Mouse (Mus musculus): ENCODE measurements around the gene Ube2e1. TPM values are rescaled to one million over a fixed set of nuclear protein-coding genes. Genes with fewer than 3 reads are reported as not detected.

Ube2e1 gene
- polyA plus RNA-seq, 1 experiment from 2014 or later = 77.0 TPM

DNA sequence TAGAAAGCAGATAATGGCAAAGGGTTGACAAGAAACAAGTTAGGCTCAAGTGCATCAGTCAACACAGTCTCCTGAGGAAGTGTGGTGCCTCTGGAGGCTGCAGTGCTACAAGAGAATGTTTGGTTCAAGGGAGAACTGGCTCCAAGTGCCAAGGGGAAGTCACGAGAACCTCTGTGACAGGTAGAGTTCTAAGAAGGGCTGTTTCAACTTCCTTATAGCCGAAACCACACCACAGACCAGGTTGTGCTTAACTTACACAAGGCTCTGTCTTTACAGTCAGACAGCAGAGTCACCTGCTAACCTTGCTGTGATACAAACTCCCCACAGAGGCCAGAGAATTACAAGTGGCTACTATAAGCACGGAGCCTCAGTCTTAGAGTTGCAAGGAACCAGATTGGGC is 30.1 kb downstream of the Ube2e1 start:
- Histone ChIP-seq H3K36me3 (ENCODE audit: control insufficient read depth, insufficient read depth, low read length) (no peaks in the 10 kb centered on the region), H3K4me1 (ENCODE audit: control insufficient read depth, insufficient read depth, low read length) (no peaks in the 10 kb centered on the region), H3K9ac (replicated peaks; ENCODE audit: low read depth, low read length) (no peak overlapping the region), H3K4me3 (ENCODE audit: low read depth, low read length) (no peak overlapping the region), H3K27me3 (ENCODE audit: control insufficient read depth, insufficient read depth, low read length) (no peaks in the 10 kb centered on the region), H3K9me3 (ENCODE audit: control insufficient read depth, low read length) (no peaks in the 10 kb centered on the region), H3K4me2 (ENCODE audit: low read depth, low read length) (no peak overlapping the region), H3K27ac (ENCODE audit: low read depth, low read length) (no peak overlapping the region)
- ATAC-seq (ENCODE audit: low read depth) = no peak
- WGBS = 86% methylated on average over 3 of the region's 3 CpGs

GRCm38 (mm10) chr14:18300676-18301075 is 31.0 kb downstream of the Ube2e1 start:
- no peak for ATAC-seq (ENCODE audit: low read depth)
- Histone ChIP-seq H3K36me3 (ENCODE audit: control insufficient read depth, insufficient read depth, low read length) (no peaks in the 10 kb centered on the region), H3K9ac (replicated peaks; ENCODE audit: low read depth, low read length) (no peak overlapping the region), H3K4me3 (ENCODE audit: low read depth, low read length) (no peak overlapping the region), H3K27me3 (ENCODE audit: control insufficient read depth, insufficient read depth, low read length) (no peaks in the 10 kb centered on the region), H3K27ac (ENCODE audit: low read depth, low read length) (no peak overlapping the region), H3K4me2 (ENCODE audit: low read depth, low read length) (no peak overlapping the region), H3K9me3 (ENCODE audit: control insufficient read depth, low read length) (no peaks in the 10 kb centered on the region), H3K4me1 (ENCODE audit: control insufficient read depth, insufficient read depth, low read length) (no peaks in the 10 kb centered on the region)
- WGBS = 95% methylated on average over 2 of the region's 2 CpGs

GRCm38 (mm10) chr14:18298874-18299273 is 32.8 kb downstream of the Ube2e1 start:
- Histone ChIP-seq H3K9me3 (ENCODE audit: control insufficient read depth, low read length) (no peaks in the 10 kb centered on the region), H3K27me3 (ENCODE audit: control insufficient read depth, insufficient read depth, low read length) (no peaks in the 10 kb centered on the region), H3K9ac (replicated peaks; ENCODE audit: low read depth, low read length) (no peak overlapping the region), H3K36me3 (ENCODE audit: control insufficient read depth, insufficient read depth, low read length) (no peaks in the 10 kb centered on the region), H3K4me1 (ENCODE audit: control insufficient read depth, insufficient read depth, low read length) (no peaks in the 10 kb centered on the region), H3K27ac (ENCODE audit: low read depth, low read length) (no peak overlapping the region), H3K4me2 (ENCODE audit: low read depth, low read length) (no peak overlapping the region), H3K4me3 (ENCODE audit: low read depth, low read length) (no peak overlapping the region)
- WGBS = 93% methylated on average over 2 of the region's 2 CpGs
- no peak for ATAC-seq (ENCODE audit: low read depth)

GRCm38 (mm10) chr14:18297441-18297840 is 34.2 kb downstream of the Ube2e1 start:
- WGBS = 91% methylated on average over 2 of the region's 2 CpGs
- no peaks in the 10 kb centered on the region for H3K36me3 ChIP-seq (ENCODE audit: control insufficient read depth, insufficient read depth, low read length)
- no peak overlapping the region for H3K27ac ChIP-seq (ENCODE audit: low read depth, low read length)
- no peak overlapping the region for H3K9ac ChIP-seq (replicated peaks; ENCODE audit: low read depth, low read length)
- H3K27me3 ChIP-seq (ENCODE audit: control insufficient read depth, insufficient read depth, low read length) = no peaks in the 10 kb centered on the region
- H3K4me1 ChIP-seq (ENCODE audit: control insufficient read depth, insufficient read depth, low read length) = no peaks in the 10 kb centered on the region
- no peak for ATAC-seq (ENCODE audit: low read depth)
- H3K4me3 ChIP-seq (ENCODE audit: low read depth, low read length) = no peak overlapping the region
- no peak overlapping the region for H3K4me2 ChIP-seq (ENCODE audit: low read depth, low read length)
- H3K9me3 ChIP-seq (ENCODE audit: control insufficient read depth, low read length) = no peaks in the 10 kb centered on the region

GRCm38 (mm10) chr14:18292578-18292977 is 39.1 kb downstream of the Ube2e1 start:
- no peak for ATAC-seq (ENCODE audit: low read depth)
- H3K4me2 ChIP-seq (ENCODE audit: low read depth, low read length) = no peak overlapping the region
- H3K4me1 ChIP-seq (ENCODE audit: control insufficient read depth, insufficient read depth, low read length) = no peaks in the 10 kb centered on the region
- no peak overlapping the region for H3K4me3 ChIP-seq (ENCODE audit: low read depth, low read length)
- 80% methylated on average over 3 of the region's 3 CpGs for WGBS
- no peaks in the 10 kb centered on the region for H3K36me3 ChIP-seq (ENCODE audit: control insufficient read depth, insufficient read depth, low read length)
- no peaks in the 10 kb centered on the region for H3K9me3 ChIP-seq (ENCODE audit: control insufficient read depth, low read length)
- no peaks in the 10 kb centered on the region for H3K27me3 ChIP-seq (ENCODE audit: control insufficient read depth, insufficient read depth, low read length)
- no peak overlapping the region for H3K27ac ChIP-seq (ENCODE audit: low read depth, low read length)
- no peak overlapping the region for H3K9ac ChIP-seq (replicated peaks; ENCODE audit: low read depth, low read length)

GRCm38 (mm10) chr14:18292111-18292510 is 39.5 kb downstream of the Ube2e1 start:
- Histone ChIP-seq H3K4me3 (ENCODE audit: low read depth, low read length) (no peak overlapping the region), H3K4me1 (ENCODE audit: control insufficient read depth, insufficient read depth, low read length) (no peaks in the 10 kb centered on the region), H3K9ac (replicated peaks; ENCODE audit: low read depth, low read length) (no peak overlapping the region), H3K36me3 (ENCODE audit: control insufficient read depth, insufficient read depth, low read length) (no peaks in the 10 kb centered on the region), H3K27ac (ENCODE audit: low read depth, low read length) (no peak overlapping the region), H3K27me3 (ENCODE audit: control insufficient read depth, insufficient read depth, low read length) (no peaks in the 10 kb centered on the region), H3K4me2 (ENCODE audit: low read depth, low read length) (no peak overlapping the region), H3K9me3 (ENCODE audit: control insufficient read depth, low read length) (no peaks in the 10 kb centered on the region)
- no peak for ATAC-seq (ENCODE audit: low read depth)
- 92% methylated on average over 3 of the region's 3 CpGs for WGBS

- ATAC-seq (ENCODE audit: low read depth) = no peak
- Histone ChIP-seq H3K9me3 (ENCODE audit: control insufficient read depth, low read length) (no peaks in the 10 kb centered on the region), H3K27me3 (ENCODE audit: control insufficient read depth, insufficient read depth, low read length) (no peaks in the 10 kb centered on the region), H3K4me3 (ENCODE audit: low read depth, low read length) (no peak overlapping the region), H3K4me2 (ENCODE audit: low read depth, low read length) (no peak overlapping the region), H3K36me3 (ENCODE audit: control insufficient read depth, insufficient read depth, low read length) (peaks cover 6% of the 10 kb centered on the region), H3K9ac (replicated peaks; ENCODE audit: low read depth, low read length) (no peak overlapping the region), H3K27ac (ENCODE audit: low read depth, low read length) (no peak overlapping the region), H3K4me1 (ENCODE audit: control insufficient read depth, insufficient read depth, low read length) (no peaks in the 10 kb centered on the region)
- WGBS = 87% methylated on average over 2 of the region's 2 CpGs
Measured at GRCm38 (mm10) chr14:18287391-18287790, 44.3 kb downstream of the Ube2e1 start.

DNA sequence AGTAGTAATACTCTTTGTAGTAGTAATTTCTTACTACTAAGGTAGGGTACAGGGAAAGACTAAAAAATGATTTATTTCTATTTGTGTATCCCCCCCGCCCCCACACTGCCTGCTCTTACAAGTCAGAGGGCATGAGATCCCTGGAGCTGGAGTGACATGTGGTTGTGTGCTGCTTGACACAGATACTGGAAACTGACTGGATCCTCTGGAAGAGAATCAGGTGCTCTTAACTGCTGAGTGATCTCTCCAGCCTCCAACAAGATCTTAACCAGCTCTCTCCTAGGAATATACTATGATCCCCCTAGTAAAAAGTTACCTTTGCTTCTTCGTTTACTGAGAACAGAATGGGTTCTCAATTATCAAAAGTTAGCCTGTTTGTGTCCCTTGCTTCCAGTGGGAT is 45.2 kb downstream of the Ube2e1 start:
- Histone ChIP-seq H3K36me3 (ENCODE audit: control insufficient read depth, insufficient read depth, low read length) (peaks cover 6% of the 10 kb centered on the region), H3K27me3 (ENCODE audit: control insufficient read depth, insufficient read depth, low read length) (no peaks in the 10 kb centered on the region), H3K4me1 (ENCODE audit: control insufficient read depth, insufficient read depth, low read length) (no peaks in the 10 kb centered on the region), H3K4me3 (ENCODE audit: low read depth, low read length) (no peak overlapping the region), H3K9me3 (ENCODE audit: control insufficient read depth, low read length) (no peaks in the 10 kb centered on the region), H3K27ac (ENCODE audit: low read depth, low read length) (no peak overlapping the region), H3K4me2 (ENCODE audit: low read depth, low read length) (no peak overlapping the region), H3K9ac (replicated peaks; ENCODE audit: low read depth, low read length) (no peak overlapping the region)
- WGBS = 93% methylated on average over 2 of the region's 2 CpGs
- no peak for ATAC-seq (ENCODE audit: low read depth)

GRCm38 (mm10) chr14:18285476-18285875 is 46.2 kb downstream of the Ube2e1 start:
- Histone ChIP-seq H3K4me2 (ENCODE audit: low read depth, low read length) (no peak overlapping the region), H3K36me3 (ENCODE audit: control insufficient read depth, insufficient read depth, low read length) (peaks cover 6% of the 10 kb centered on the region), H3K4me1 (ENCODE audit: control insufficient read depth, insufficient read depth, low read length) (no peaks in the 10 kb centered on the region), H3K27ac (ENCODE audit: low read depth, low read length) (no peak overlapping the region), H3K4me3 (ENCODE audit: low read depth, low read length) (no peak overlapping the region), H3K27me3 (ENCODE audit: control insufficient read depth, insufficient read depth, low read length) (no peaks in the 10 kb centered on the region), H3K9me3 (ENCODE audit: control insufficient read depth, low read length) (no peaks in the 10 kb centered on the region), H3K9ac (replicated peaks; ENCODE audit: low read depth, low read length) (no peak overlapping the region)
- WGBS = 89% methylated on average over 3 of the region's 3 CpGs
- no peak for ATAC-seq (ENCODE audit: low read depth)

DNA sequence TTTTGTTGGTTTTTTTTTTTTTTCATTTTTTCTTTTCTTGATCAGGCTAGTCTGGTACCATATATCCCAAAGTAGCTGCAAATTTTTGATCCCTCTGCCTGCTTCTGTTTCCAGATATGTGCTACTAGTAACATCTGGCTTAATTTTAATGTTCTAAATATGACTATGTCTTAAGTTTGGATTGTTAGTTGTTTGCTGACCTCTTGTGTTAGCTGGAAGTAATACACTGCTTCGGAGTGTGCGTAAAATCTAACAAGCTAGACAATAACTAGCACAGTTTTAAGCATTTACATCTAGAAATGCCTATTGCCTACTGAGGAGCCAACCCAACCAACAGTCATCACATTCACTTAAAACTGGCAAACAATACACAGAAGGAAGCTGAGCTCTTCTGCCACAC is 47.1 kb downstream of the Ube2e1 start:
- Histone ChIP-seq H3K9ac (replicated peaks; ENCODE audit: low read depth, low read length) (no peak overlapping the region), H3K4me2 (ENCODE audit: low read depth, low read length) (no peak overlapping the region), H3K4me3 (ENCODE audit: low read depth, low read length) (no peak overlapping the region), H3K36me3 (ENCODE audit: control insufficient read depth, insufficient read depth, low read length) (peaks cover 6% of the 10 kb centered on the region), H3K4me1 (ENCODE audit: control insufficient read depth, insufficient read depth, low read length) (no peaks in the 10 kb centered on the region), H3K27me3 (ENCODE audit: control insufficient read depth, insufficient read depth, low read length) (no peaks in the 10 kb centered on the region), H3K9me3 (ENCODE audit: control insufficient read depth, low read length) (no peaks in the 10 kb centered on the region), H3K27ac (ENCODE audit: low read depth, low read length) (no peak overlapping the region)
- 90% methylated on average over 2 of the region's 2 CpGs for WGBS
- no peak for ATAC-seq (ENCODE audit: low read depth)
